Mouse (Mus musculus): ENCODE measurements at regions not wholly inside any gene's neighbourhood (a gene's known extent, or its start where the extent isn't known, plus 50 kb on each side); places are given as distances from the start of the nearest gene placed in this dataset.

DNA sequence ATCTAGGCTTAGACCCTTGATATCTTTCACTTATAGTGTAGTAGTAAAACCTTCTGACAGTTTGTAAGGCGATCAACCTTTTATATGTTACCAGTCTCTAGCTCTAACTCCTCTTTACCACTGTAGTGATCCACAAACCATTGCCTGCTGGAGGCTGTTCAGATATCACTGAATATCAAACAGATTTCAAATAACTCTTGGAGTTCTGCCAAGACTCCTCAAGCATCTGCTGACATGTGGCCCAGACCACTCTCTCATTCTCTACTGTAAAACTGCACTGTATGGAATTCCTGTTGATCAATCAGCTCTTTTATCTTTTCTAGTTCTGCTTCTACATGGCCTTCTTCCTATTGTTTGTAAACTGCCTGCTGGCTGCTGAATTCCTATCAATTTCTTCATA is 389.2 kb downstream of the Lrfn5 start:
- no peak for DNase-seq (ENCODE audit: extremely low spot score in 1 of 2, low spot score in 2 of 2)
- intact Hi-C loops (cut with DNase I): no loop called here

DNA sequence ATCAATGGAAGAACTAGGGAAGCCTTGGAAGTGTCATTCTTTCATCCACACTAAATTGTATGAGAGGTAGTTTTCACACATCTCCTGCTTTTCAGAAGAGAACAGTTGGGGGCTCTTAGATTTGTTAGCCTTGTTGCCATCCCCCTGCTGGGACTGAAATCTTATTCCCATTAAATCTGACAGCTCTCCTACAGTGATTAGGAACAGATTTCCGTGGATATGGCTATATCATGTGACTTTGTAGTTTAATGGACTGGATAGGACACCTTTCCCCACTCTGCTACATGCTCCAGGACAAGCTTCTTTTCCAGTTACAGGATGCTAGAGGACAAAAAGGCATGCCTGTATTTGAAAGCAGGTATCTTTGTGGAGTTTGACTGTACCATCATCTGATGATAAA is 400.4 kb downstream of the Lrfn5 start:
- intact Hi-C loops (cut with DNase I): no loop called here

DNA sequence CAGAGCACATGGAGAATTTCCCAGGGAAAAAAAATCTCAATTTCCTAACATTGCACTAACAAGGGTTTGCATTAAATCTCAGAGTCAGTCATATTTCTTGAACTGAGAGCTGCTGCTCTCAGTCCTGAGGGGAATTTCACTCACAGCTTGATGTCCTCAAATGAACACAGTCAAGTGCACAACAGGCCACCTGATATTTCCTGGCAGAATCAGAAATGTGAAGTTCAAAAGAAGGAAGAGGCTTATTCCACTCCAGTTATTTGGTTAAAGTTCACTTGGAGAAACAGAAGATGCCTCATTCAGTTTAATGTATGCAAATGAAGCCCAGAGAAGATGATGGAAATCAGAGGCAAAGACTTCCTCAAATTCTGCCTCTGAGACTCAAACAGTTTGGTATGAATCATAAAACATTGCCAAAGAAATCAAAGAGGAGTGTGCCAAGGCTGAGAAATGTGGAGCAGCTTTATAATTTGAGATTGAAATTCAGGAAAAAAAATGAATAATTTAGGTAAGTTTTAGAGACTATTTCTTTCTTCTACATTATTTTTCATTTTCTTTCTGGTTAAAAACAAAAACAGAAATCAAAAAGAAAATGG is 402.4 kb downstream of the Lrfn5 start:
- DNase-seq (ENCODE audit: extremely low spot score in 1 of 2, low spot score in 2 of 2): peak in 1 of 2 experiments; percentile 5
- intact Hi-C loops (cut with DNase I): no loop called here

More for the DNA sequence above, 400.4 kb downstream of the Lrfn5 start:
- no peak for DNase-seq (ENCODE audit: extremely low spot score in 1 of 2, low spot score in 2 of 2)

Measured in left cerebral cortex, postnatal 10 days (tissue).